Mouse (Mus musculus): ENCODE results near the gene Irx2.

Gene Irx2

GRCm38 (mm10) chr13:72637536-72637935 is 8.9 kb downstream of the Irx2 start:
- DNase-seq (ENCODE audit: low spot score) = no peak

GRCm38 (mm10) chr13:72638401-72639130 is 9.9 kb downstream of the Irx2 start:
- no peak for DNase-seq (ENCODE audit: low spot score)

GRCm38 (mm10) chr13:72639441-72640130 is 11.0 kb downstream of the Irx2 start:
- DNase-seq (ENCODE audit: low spot score) = no peak

- no peak for DNase-seq (ENCODE audit: low spot score)
Measured at GRCm38 (mm10) chr13:72640131-72640521, 11.5 kb downstream of the Irx2 start.

GRCm38 (mm10) chr13:72656447-72656846 is 27.8 kb downstream of the Irx2 start:
- DNase-seq (ENCODE audit: low spot score) = no peak

GRCm38 (mm10) chr13:72675826-72676225 is 47.2 kb downstream of the Irx2 start:
- no peak for DNase-seq (ENCODE audit: low spot score)
